Mouse (Mus musculus) hindbrain, embryonic 16.5 days (tissue): Measurements from ENCODE around the gene Clcnka. TPM values are rescaled to one million over a fixed set of nuclear protein-coding genes. Genes with fewer than 3 reads are reported as not detected.

Source experiments
- ATAC-seq: fragments of 200-750 bp; cut with Nextera tagmentation; 2 replicates; pipeline ENCODE4 v1.8.0; 2017; ENCODE audit warnings: moderate TSS enrichment, moderate library complexity
- H3K27ac ChIP-seq: fragments of 300-500 bp; sonication (generic); 2 replicates; pipeline ENCODE4 v1.5.1; 2014; ENCODE audit warnings: low read depth, mild to moderate bottlenecking, control low read depth, low read length, moderate library complexity
- H3K27me3 ChIP-seq: fragments of 300-500 bp; sonication (generic); replicated peaks from 2 replicates; pipeline ENCODE4 v1.6.1; 2014; ENCODE audit warnings: low read length; ENCODE audit not compliant: control insufficient read depth, insufficient read depth
- H3K36me3 ChIP-seq: fragments of 300-500 bp; sonication (generic); 2 replicates; pipeline ENCODE4 v1.6.1; 2014; ENCODE audit warnings: mild to moderate bottlenecking, low read length, moderate library complexity, mixed read lengths; ENCODE audit not compliant: control insufficient read depth, insufficient read depth
- H3K4me1 ChIP-seq: fragments of 300-500 bp; sonication (generic); 2 replicates; pipeline ENCODE4 v1.6.1; 2014; ENCODE audit warnings: low read depth, low read length; ENCODE audit not compliant: control insufficient read depth, insufficient read depth
- H3K4me2 ChIP-seq: fragments of 300-500 bp; sonication (generic); 2 replicates; pipeline ENCODE4 v1.6.1; 2014; ENCODE audit warnings: mild to moderate bottlenecking, low read length, control low read depth, moderate library complexity
- H3K4me3 ChIP-seq: fragments of 300-500 bp; sonication (generic); 2 replicates; pipeline ENCODE4 v1.5.1; 2014; ENCODE audit warnings: mild to moderate bottlenecking, low read length, control low read depth, moderate library complexity
- H3K9ac ChIP-seq: fragments of 300-500 bp; sonication (generic); 2 replicates; pipeline ENCODE4 v1.6.1; 2014; ENCODE audit warnings: low read depth, mild to moderate bottlenecking, control low read depth, low read length, moderate library complexity
- H3K9me3 ChIP-seq: fragments of 300-500 bp; sonication (generic); 2 replicates; pipeline ENCODE4 v1.6.1; 2014; ENCODE audit warnings: mild to moderate bottlenecking, low read length, moderate library complexity; ENCODE audit not compliant: control insufficient read depth
- WGBS: fragments of 180-500 bp; shearing (Covaris S2); extraction: QIAGEN DNeasy Blood & Tissue Kit; methylation state at CpG from one replicate; pipeline ENCODE4 v1.1.7; 2014; 5-methylcytosine and 5-hydroxymethylcytosine counted together
- polyA plus RNA-seq: library from polyadenylated mRNA; unstranded; fragments of >200 nt; fragmentation: Nextera tagmentation; extraction: Ambion mirVana; gene quantifications from 2 replicates; pipeline ENCODE4 v1.2.1, GENCODE M21; 2015

Clcnka gene
- polyA plus RNA-seq = 0.57 and 0.78 TPM in 2 replicates

- H3K27ac ChIP-seq = no peak within 1 kb of the TSS
- no peaks in the 10 kb centered on the region for H3K36me3 ChIP-seq
- H3K27me3 ChIP-seq = no peaks in the 10 kb centered on the region
- no peaks in the 10 kb centered on the region for H3K4me1 ChIP-seq
- H3K9me3 ChIP-seq = no peaks in the 10 kb centered on the region
- H3K9ac ChIP-seq = no peak within 1 kb of the TSS
- no peak within 1 kb of the TSS for H3K4me2 ChIP-seq
- no peak for ATAC-seq
- WGBS = 67% methylated on average over 12 of the region's 12 CpGs
- H3K4me3 ChIP-seq = no peak within 1 kb of the TSS
Observed at GRCm38 (mm10) chr4:141398545-141398944, at the start of gene Clcnka. TSS of gene Clcnka (minus strand) at chr4:141398724.

DNA sequence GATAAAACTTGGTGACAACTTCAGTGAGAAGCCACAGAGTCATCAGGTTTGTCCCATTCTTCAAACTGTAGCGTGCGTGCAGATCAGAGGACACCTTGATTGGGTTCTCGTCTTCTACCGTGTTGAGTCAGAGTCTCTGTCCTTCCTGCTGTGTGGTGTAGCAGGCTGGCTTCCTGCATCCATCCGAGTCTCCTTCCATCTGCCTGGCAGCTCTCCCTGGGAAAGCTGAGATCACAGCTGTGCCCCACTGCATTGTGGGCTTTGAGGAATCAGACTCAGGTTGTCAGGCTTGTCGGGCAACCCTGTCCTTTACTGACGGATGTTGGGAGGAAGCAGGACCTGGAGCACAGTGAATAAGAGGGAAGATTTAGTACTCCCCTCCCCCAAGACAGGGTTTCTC lies 47.7 kb upstream of the Clcnka start:
- no peak overlapping the region for H3K4me3 ChIP-seq
- 70% methylated on average over 7 of the region's 7 CpGs for WGBS
- no peak overlapping the region for H3K27ac ChIP-seq
- H3K4me2 ChIP-seq = no peak overlapping the region
- no peaks in the 10 kb centered on the region for H3K27me3 ChIP-seq
- H3K4me1 ChIP-seq = peaks cover 18% of the 10 kb centered on the region
- no peak overlapping the region for H3K9ac ChIP-seq
- H3K9me3 ChIP-seq = no peaks in the 10 kb centered on the region
- peaks cover 10% of the 10 kb centered on the region for H3K36me3 ChIP-seq
- ATAC-seq = no peak

DNA sequence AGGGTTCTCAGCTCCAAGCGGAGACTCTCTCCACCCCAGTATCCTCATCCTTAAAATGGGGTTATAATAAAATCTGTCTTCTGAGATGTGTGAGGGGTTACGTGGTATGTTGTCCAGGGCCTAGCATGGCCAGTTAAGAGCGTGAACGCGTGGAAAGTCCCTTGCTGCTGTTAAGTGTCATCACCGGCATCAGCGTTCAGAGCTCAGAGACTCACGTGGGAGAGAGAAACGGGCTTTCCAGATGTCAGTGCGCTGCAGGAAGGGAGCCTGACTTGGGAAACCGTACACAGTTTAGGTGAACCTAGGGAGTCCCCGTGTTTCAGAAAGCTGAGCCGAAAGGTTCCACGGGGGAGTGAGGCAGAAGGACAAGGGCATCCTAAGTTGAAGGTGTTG lies 46.8 kb upstream of the Clcnka start:
- WGBS = 13% methylated on average over 14 of the region's 14 CpGs
- ATAC-seq = 0 out of 2 replicates have a peak, but pooled peaks have one; percentile 26

DNA sequence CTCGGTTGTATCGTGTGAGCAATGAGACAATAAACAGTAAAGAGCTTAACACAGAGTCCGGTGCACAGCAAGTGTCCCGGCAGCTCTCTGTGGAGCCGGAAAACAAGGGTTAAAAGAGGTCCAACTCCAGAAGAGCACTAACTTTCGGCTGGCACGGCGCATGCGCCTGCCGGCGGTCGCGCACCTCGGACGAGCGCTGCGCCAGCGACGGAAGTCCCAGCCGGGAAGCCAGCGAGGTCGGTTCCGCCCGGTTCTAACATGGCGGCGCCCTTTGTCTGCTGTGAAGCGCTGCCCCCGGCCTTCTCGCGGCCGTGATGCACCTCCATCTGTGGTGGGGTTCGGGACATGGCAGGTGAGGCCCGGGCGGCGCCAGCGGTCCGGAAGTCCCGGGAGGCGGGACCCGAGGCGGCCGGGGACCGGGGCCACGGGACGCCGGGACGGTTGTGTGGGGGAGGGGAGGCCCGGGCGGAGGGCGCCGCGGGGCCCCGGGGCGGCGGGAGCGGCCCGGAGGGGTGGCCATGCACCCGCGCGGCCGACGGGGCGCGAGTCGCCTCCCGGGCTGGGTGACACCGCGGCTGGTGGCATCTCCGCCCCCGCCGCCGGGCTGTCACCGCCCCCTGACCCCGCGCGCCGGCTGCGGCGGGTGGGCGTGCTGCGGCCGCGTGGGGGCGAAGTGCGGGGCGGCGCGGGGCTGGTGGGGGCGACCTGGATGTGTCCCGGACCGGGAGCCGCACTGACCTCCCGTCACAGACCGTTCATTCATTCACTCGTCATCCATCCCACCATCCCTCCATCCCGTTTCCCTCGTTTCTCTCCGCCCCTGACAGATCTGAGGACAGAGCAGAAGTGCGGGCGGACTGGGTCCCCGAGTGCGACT lies 46.2 kb upstream of the Clcnka start, which contains the start of gene Zbtb17:
Zbtb17 (plus strand) TSS at position 204 of the 877 bp plus-strand sequence.
- peaks cover 18% of the 10 kb centered on the region for H3K4me1 ChIP-seq
- peak within 1 kb of the TSS; percentile 86 for H3K27ac ChIP-seq
- peak within 1 kb of the TSS; percentile 90 for H3K4me2 ChIP-seq
- ATAC-seq = peak; percentile 94
- H3K9ac ChIP-seq = peak within 1 kb of the TSS; percentile 99
- peak within 1 kb of the TSS; percentile 98 for H3K4me3 ChIP-seq
- WGBS = under 1% methylated on average over 59 of the region's 102 CpGs
- no peaks in the 10 kb centered on the region for H3K27me3 ChIP-seq
- H3K36me3 ChIP-seq = peaks cover 10% of the 10 kb centered on the region
- no peaks in the 10 kb centered on the region for H3K9me3 ChIP-seq

More for the DNA sequence above, 46.8 kb upstream of the Clcnka start:
- Histone ChIP-seq H3K9me3 (no peaks in the 10 kb centered on the region), H3K4me1 (peaks cover 18% of the 10 kb centered on the region), H3K4me2 (peak overlapping the region; percentile 90), H3K27me3 (no peaks in the 10 kb centered on the region), H3K4me3 (peak overlapping the region; percentile 98), H3K36me3 (peaks cover 10% of the 10 kb centered on the region), H3K27ac (peak overlapping the region; percentile 86), H3K9ac (peak overlapping the region; percentile 99)

DNA sequence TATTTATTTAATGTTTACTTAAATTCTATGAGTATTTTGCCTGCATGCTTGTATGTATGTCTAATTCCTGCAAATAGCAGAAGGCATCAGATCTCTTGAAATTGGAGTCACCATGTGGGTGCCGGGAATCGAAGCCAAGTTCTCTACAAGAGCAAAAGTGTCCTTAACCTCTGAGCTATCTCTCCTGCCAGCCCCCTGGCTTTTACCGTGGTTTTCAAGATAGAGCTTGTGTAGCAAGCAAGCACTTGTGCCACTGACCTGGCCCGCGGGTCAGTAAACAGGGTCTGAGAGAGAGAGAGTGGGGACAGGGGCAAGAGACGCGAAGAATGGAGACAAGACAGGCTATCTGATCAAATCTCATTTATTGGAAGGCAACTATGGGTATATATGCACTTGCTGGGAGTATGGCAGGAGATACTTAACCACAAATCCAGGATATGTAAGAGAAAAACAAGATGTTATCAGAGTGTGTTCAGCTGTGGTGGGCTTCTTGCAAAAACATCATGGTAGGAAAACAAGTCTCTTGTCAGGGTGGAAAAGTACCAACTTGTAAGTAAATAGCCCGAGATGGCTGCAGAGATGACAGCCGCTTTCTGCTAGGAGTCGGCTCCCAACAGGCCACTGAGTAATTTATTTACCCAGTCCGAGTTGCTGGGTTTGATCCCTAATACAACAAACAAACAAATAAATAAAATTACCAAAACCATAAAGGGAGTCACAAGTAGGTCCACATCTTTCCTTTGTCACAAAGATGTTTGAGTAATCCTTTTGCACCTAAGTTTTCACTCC lies 45.3 kb upstream of the Clcnka start:
- ATAC-seq = no peak
- Histone ChIP-seq H3K4me1 (peaks cover 18% of the 10 kb centered on the region), H3K27ac (no peak overlapping the region), H3K27me3 (no peaks in the 10 kb centered on the region), H3K4me3 (peak overlapping the region; percentile 98), H3K4me2 (peak overlapping the region; percentile 74), H3K9ac (peak overlapping the region; percentile 99), H3K9me3 (no peaks in the 10 kb centered on the region), H3K36me3 (peaks cover 5% of the 10 kb centered on the region)
- 49% methylated on average over 11 of the region's 11 CpGs for WGBS

GRCm38 (mm10) chr4:141440877-141441276 lies 42.4 kb upstream of the Clcnka start:
- no peak overlapping the region for H3K27ac ChIP-seq
- no peak for ATAC-seq
- no peaks in the 10 kb centered on the region for H3K36me3 ChIP-seq
- H3K4me2 ChIP-seq = no peak overlapping the region
- no peaks in the 10 kb centered on the region for H3K27me3 ChIP-seq
- H3K9ac ChIP-seq = no peak overlapping the region
- no peak overlapping the region for H3K4me3 ChIP-seq
- no peaks in the 10 kb centered on the region for H3K9me3 ChIP-seq
- H3K4me1 ChIP-seq = peaks cover 12% of the 10 kb centered on the region

GRCm38 (mm10) chr4:141439083-141439803 lies 40.7 kb upstream of the Clcnka start:
- 86% methylated on average over 12 of the region's 12 CpGs for WGBS
- Histone ChIP-seq H3K9me3 (no peaks in the 10 kb centered on the region), H3K4me1 (peaks cover 5% of the 10 kb centered on the region), H3K4me3 (no peak overlapping the region), H3K27ac (no peak overlapping the region), H3K27me3 (no peaks in the 10 kb centered on the region), H3K4me2 (no peak overlapping the region), H3K9ac (no peak overlapping the region), H3K36me3 (no peaks in the 10 kb centered on the region)
- no peak for ATAC-seq

DNA sequence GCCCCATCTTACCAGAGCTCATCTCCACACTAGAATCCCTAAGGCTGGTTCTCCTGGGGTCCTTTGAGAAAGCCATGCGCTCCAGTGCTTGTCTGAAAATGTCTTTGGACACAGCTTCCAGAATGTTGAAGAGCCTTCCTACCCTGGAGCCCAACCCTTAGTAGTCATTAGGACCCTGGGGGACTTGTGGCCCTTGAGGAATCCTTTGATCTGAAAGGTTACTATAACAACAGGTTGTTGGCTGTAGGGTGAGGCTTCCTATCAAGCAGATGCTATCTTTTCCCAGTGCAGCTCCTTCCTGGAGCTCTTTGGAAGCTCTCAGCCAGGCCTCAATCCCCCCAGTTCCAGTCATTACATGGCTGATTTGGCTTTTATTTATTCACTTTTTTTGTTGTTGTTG lies 37.5 kb upstream of the Clcnka start, which contains the start of gene Srarp:
Srarp (minus strand) TSS at position 132 of the 400 bp plus-strand sequence.
- no peaks in the 10 kb centered on the region for H3K9me3 ChIP-seq
- 83% methylated on average over 1 of the region's 1 CpGs for WGBS
- H3K4me3 ChIP-seq = no peak within 1 kb of the TSS
- no peak for ATAC-seq
- no peak within 1 kb of the TSS for H3K4me2 ChIP-seq
- no peak within 1 kb of the TSS for H3K9ac ChIP-seq
- H3K4me1 ChIP-seq = peaks cover 2% of the 10 kb centered on the region; the same call in 1 of the 2 replicates
- H3K27ac ChIP-seq = no peak within 1 kb of the TSS
- no peaks in the 10 kb centered on the region for H3K36me3 ChIP-seq
- H3K27me3 ChIP-seq = no peaks in the 10 kb centered on the region
